Mouse (Mus musculus) lung, postnatal 0 days (tissue): ENCODE measurements at regions not wholly inside any gene's neighbourhood (a gene's known extent, or its start where the extent isn't known, plus 50 kb on each side); places are given as distances from the start of the nearest gene placed in this dataset.

ENCODE experiments used
- ATAC-seq: fragments of 200-750 bp; cut with Nextera tagmentation; 2 replicates; pipeline ENCODE4 v1.8.0; 2017; ENCODE audit warnings: moderate library complexity
- DNase-seq: peaks from one replicate; pipeline ENCODE4 v3.0.0-alpha.2; 2016; ENCODE audit warnings: low spot score
- H3K27ac ChIP-seq: fragments of 300-500 bp; sonication (generic); 2 replicates; pipeline ENCODE4 v1.5.1; 2014; ENCODE audit warnings: antibody characterized with exemption, mild to moderate bottlenecking, low read length, mixed read lengths
- H3K27me3 ChIP-seq: fragments of 300-500 bp; sonication (generic); replicated peaks from 2 replicates; pipeline ENCODE4 v1.6.1; 2014; ENCODE audit warnings: low read length, mixed read lengths; ENCODE audit not compliant: insufficient read depth
- H3K36me3 ChIP-seq: fragments of 300-500 bp; sonication (generic); 2 replicates; pipeline ENCODE4 v1.6.1; 2014; ENCODE audit warnings: low read length, mixed read lengths; ENCODE audit not compliant: insufficient read depth
- H3K4me1 ChIP-seq: fragments of 300-500 bp; sonication (generic); 2 replicates; pipeline ENCODE4 v1.6.1; 2014; ENCODE audit warnings: antibody characterized with exemption, low read depth, low read length, mixed read lengths; ENCODE audit not compliant: insufficient read depth
- H3K4me2 ChIP-seq: fragments of 300-500 bp; sonication (generic); replicated peaks from 2 replicates; pipeline ENCODE4 v1.6.1; 2014; ENCODE audit warnings: low read depth, mild to moderate bottlenecking, low read length, moderate library complexity, mixed read lengths
- H3K4me3 ChIP-seq: fragments of 300-500 bp; sonication (generic); 2 replicates; pipeline ENCODE4 v1.5.1; 2014; ENCODE audit warnings: low read depth, low read length
- H3K9ac ChIP-seq: fragments of 300-500 bp; sonication (generic); replicated peaks from 2 replicates; pipeline ENCODE4 v1.6.1; 2014; ENCODE audit warnings: low read depth, mild to moderate bottlenecking
- H3K9me3 ChIP-seq: fragments of 300-500 bp; sonication (generic); 2 replicates; pipeline ENCODE4 v1.6.1; 2016; ENCODE audit warnings: low read length, mixed read lengths
- CTCF ChIP-seq: IDR thresholded peaks from 2 replicates; pipeline ENCODE4 v1.5.1; 2016; ENCODE audit warnings: antibody characterized with exemption, mild to moderate bottlenecking
- EP300 ChIP-seq: IDR thresholded peaks from 2 replicates; pipeline ENCODE4 v1.6.1; 2016; ENCODE audit warnings: antibody characterized with exemption, mild to moderate bottlenecking, control low read depth
- WGBS: fragments of 180-500 bp; shearing (Covaris S2); extraction: QIAGEN DNeasy Blood & Tissue Kit; methylation state at CpG from one replicate; pipeline ENCODE4 v1.1.7; 2014; 5-methylcytosine and 5-hydroxymethylcytosine counted together

DNA sequence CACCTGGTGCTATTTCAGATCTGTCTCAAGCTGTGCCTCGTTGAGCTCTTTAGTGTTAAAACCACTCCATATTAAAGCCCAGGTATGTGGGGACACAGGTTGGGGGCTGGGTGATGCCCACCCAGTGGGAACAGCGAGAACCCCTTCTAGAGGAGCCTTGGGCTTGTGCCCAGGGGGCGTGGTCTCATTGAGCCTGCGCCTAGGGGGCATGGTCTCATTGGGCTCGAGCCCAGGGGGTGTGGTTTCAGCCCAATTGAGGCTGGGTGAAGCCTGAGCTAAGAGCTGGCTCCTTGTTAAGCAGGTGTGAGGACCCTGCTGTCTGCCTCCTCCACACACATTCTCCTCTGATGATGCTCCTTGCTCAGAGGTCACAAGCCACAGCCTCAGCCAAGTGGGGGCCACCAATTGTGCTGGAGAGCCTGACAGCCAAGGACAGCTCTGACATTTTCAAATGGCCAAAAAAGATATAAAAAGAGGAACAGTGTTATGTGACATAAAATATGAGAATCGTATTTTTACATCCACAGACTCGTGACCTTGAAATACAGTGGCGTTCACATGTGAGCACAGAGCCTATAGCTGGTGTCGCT, 90.7 kb upstream of the Ajap1 start:
- ATAC-seq (no peak), DNase-seq (no peak)
- no peak for TF ChIP-seq CTCF
- no peak for TF ChIP-seq EP300

DNA sequence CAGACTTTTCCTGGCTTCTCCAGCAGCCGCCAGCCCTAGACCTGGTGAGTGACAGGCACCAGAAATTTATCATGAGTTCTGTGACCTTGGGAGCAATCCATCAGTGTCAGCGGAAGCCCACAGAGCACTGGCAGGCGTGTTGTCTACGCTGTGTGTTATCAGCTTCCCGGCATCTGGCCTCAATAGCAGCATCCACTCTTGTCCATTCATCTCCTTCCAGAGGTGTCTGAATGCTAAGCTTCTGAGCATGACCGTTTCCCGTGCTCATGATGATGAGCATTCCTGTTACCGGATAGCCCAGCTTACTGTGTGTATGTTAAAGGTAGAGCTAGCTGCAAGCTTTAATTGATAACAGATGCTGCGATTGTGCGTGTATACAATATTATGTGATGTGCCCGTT, 110.7 kb upstream of the Ajap1 start:
- ATAC-seq: no peak

More for the DNA sequence above, 90.7 kb upstream of the Ajap1 start:
- WGBS: 49% methylated on average over 9 of the region's 9 CpGs
- Histone ChIP-seq H3K4me2 (no peak overlapping the region), H3K4me3 (no peak overlapping the region), H3K9ac (no peak overlapping the region), H3K4me1 (no peaks in the 10 kb centered on the region), H3K27ac (no peak overlapping the region), H3K36me3 (no peaks in the 10 kb centered on the region), H3K27me3 (no peaks in the 10 kb centered on the region), H3K9me3 (no peaks in the 10 kb centered on the region)

DNA sequence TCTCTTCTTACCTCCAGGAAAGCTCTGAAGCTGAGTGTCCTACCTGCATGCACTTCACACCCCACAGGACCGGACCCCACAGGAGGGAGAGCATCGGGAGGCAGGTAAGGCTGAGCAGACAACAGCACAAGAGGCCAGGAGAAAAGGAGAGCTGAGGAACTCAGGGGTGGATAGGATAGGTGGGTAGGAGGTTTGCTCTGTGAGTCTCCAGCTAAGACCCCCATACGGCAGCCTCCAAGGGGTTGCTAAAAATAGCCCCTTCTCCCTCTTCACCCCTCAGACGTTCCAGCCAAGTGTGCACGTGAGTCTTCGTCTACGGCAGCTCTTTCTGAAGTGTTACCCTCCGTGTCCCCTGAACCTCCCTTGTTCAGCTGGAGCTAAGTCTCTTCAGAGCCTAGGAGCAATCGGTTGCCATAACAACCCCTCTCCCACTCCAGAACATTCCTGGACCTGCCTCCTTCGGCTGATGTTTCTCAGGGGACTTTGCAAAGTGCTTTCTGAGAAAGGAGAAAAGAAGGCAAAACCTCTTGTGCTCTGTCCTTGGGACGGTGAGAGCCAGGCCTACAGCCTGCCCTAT, 117.3 kb upstream of the Ajap1 start:
- no peak for ATAC-seq
- WGBS: 52% methylated on average over 11 of the region's 11 CpGs
- no peak overlapping the region for H3K9ac ChIP-seq

More for the DNA sequence above, 110.7 kb upstream of the Ajap1 start:
- no peak for DNase-seq
- H3K36me3 ChIP-seq: no peaks in the 10 kb centered on the region
- no peak overlapping the region for H3K27ac ChIP-seq
- H3K27me3 ChIP-seq: no peaks in the 10 kb centered on the region
- H3K9ac ChIP-seq: no peak overlapping the region
- H3K4me3 ChIP-seq: no peak overlapping the region
- H3K4me1 ChIP-seq: no peaks in the 10 kb centered on the region
- no peaks in the 10 kb centered on the region for H3K9me3 ChIP-seq
- TF ChIP-seq CTCF (no peak), EP300 (no peak)
- 35% methylated on average over 11 of the region's 11 CpGs for WGBS
- no peak overlapping the region for H3K4me2 ChIP-seq

DNA sequence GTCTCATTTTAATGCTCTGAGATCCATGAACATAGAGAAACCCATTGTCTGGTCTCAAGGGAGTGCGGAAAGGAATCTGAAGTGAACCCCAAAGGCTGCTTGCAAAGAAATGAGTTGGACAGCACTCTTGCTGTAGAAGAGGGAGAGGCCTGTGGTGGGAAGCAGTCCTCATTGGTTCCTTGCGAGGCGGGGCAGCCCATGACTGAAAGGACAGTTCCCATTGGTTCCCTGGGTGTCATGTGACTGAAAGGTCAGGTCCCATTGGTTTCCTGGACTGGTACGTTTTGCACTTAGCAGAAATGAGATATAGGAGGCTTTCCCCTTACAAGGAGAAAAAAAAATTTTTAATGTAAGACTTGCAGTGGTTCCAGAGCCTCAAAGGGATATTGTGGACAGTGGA, 119.9 kb upstream of the Ajap1 start:
- Histone ChIP-seq H3K4me3 (no peak overlapping the region), H3K4me1 (no peaks in the 10 kb centered on the region), H3K9ac (no peak overlapping the region), H3K27me3 (no peaks in the 10 kb centered on the region), H3K36me3 (no peaks in the 10 kb centered on the region), H3K4me2 (no peak overlapping the region), H3K9me3 (no peaks in the 10 kb centered on the region), H3K27ac (no peak overlapping the region)
- WGBS: 82% methylated on average over 4 of the region's 4 CpGs
- DNase-seq: no peak
- TF ChIP-seq CTCF (no peak), EP300 (no peak)
- ATAC-seq: no peak

More for the DNA sequence above, 117.3 kb upstream of the Ajap1 start:
- no peaks in the 10 kb centered on the region for H3K36me3 ChIP-seq
- no peaks in the 10 kb centered on the region for H3K27me3 ChIP-seq
- H3K4me2 ChIP-seq: no peak overlapping the region
- H3K27ac ChIP-seq: no peak overlapping the region
- no peak overlapping the region for H3K4me3 ChIP-seq
- H3K4me1 ChIP-seq: no peaks in the 10 kb centered on the region
- no peaks in the 10 kb centered on the region for H3K9me3 ChIP-seq
- DNase-seq: no peak
- no peak for TF ChIP-seq CTCF
- TF ChIP-seq EP300: no peak

DNA sequence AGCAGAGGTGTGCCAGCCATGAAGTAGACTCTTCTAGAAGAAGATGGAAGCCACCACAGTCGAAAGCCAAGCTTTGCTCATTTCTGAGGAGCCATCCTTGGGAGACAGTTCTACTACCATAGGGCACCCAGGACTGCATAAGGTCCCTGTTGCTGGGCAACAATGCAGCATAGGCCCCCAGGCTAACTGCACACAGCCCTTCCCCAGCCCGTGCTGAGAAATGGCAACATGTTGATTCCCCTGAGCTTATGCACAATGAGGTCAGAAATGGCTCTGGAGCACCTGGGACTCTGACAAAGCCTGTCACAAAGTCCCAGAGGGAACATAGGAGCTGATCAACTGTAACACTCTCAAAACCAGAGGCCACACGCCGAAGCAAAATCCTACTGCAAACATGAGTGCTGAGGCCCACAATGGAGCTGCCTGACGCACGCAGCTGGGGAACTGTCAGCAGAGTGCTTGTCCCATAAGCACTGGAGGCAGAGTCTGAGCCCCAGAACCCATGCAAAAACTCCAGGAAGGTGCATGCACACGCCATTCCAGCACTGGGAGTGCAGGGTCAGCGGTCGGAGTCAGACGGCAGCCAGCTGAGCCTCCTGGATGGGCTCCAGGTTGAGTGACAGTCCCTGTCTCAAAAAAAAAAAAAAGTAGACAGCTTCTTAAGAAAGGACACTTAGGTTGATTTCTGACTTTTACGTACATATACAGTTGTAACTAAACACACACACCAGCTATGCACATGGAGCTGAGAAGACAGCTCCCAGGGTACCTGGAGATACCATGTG, 120.6 kb upstream of the Ajap1 start:
- H3K4me3 ChIP-seq: no peak overlapping the region
- WGBS: 70% methylated on average over 11 of the region's 11 CpGs
- no peak overlapping the region for H3K27ac ChIP-seq
- H3K4me1 ChIP-seq: no peaks in the 10 kb centered on the region
- ATAC-seq (no peak), DNase-seq (no peak)
- no peak for TF ChIP-seq CTCF
- no peak for TF ChIP-seq EP300
- H3K9ac ChIP-seq: no peak overlapping the region
- no peaks in the 10 kb centered on the region for H3K27me3 ChIP-seq
- no peak overlapping the region for H3K4me2 ChIP-seq
- H3K9me3 ChIP-seq: no peaks in the 10 kb centered on the region
- no peaks in the 10 kb centered on the region for H3K36me3 ChIP-seq

GRCm38 (mm10) chr4:153603936-153604335, 121.3 kb upstream of the Ajap1 start:
- no peak overlapping the region for H3K9ac ChIP-seq
- no peaks in the 10 kb centered on the region for H3K4me1 ChIP-seq
- DNase-seq (no peak), ATAC-seq (no peak)
- H3K4me2 ChIP-seq: no peak overlapping the region
- H3K4me3 ChIP-seq: no peak overlapping the region
- no peaks in the 10 kb centered on the region for H3K27me3 ChIP-seq
- TF ChIP-seq CTCF (no peak), EP300 (no peak)
- no peaks in the 10 kb centered on the region for H3K9me3 ChIP-seq
- no peaks in the 10 kb centered on the region for H3K36me3 ChIP-seq
- WGBS: 71% methylated on average over 7 of the region's 7 CpGs
- H3K27ac ChIP-seq: no peak overlapping the region
